ENCODE assay signal across 8 mouse cellular contexts in genomic region chr7:107664063-107665056, GRCm38 (mm10). TPM values are rescaled to one million over a fixed set of nuclear protein-coding genes. Genes with fewer than 3 reads are reported as not detected.
A peak's percentile ranks its signal among the peaks of the same experiment; 100 is the strongest.
DNase-seq lines count a peak whose midpoint lies in the region; ATAC-seq and TF ChIP-seq lines count a peak whose summit lies in the region.
"Had no signal": no experiment of that assay in that cellular context is flagged by ENCODE, and none has a peak within 500 bp of the region (broad histone marks: within the 10 kb centered on the region; RNA-seq: fewer than 3 reads in every experiment).

No protein-coding gene starts in this region.

- 15% methylated on average over 8 of the region's 8 CpGs for WGBS in intestine, postnatal 0 days
- 25% methylated on average over 8 of the region's 8 CpGs for WGBS in lung, embryonic 15.5 days

- POLR2A ChIA-PET in Patski (lab: Charles Lee): no interaction called here

- peak; percentile 7 for DNase-seq in Patski (ENCODE audit: low read depth, low spot score)
- DNase-seq in embryo, embryonic 11 days: peak; percentile 31
- DNase-seq in heart, adult 8-10 months (ENCODE audit: low spot score): peak; percentile 22
- DNase-seq in splenic B cell, adult 2 months (ENCODE audit: low read depth, low spot score): peak; percentile 44
- no peak for DNase-seq in layer of hippocampus, postnatal 25 days (ENCODE audit: extremely low spot score in 1 of 2, low spot score in 1 of 2)

- H3K36me3 ChIP-seq in intestine, postnatal 0 days (ENCODE audit: control insufficient read depth, insufficient read depth): no peaks in the 10 kb centered on the region
- H3K36me3 ChIP-seq in lung, embryonic 15.5 days: no peaks in the 10 kb centered on the region
- no peaks in the 10 kb centered on the region for H3K36me3 ChIP-seq in splenic B cell, adult 2 months (ENCODE audit: control insufficient read depth, insufficient read depth, low read length, poor library complexity, severe bottlenecking)

- H3K27me3 ChIP-seq in Patski: no peaks in the 10 kb centered on the region
- no peaks in the 10 kb centered on the region for H3K27me3 ChIP-seq in intestine, postnatal 0 days (replicated peaks; ENCODE audit: control insufficient read depth, insufficient read depth, low read length)
- H3K27me3 ChIP-seq in lung, embryonic 15.5 days: no peaks in the 10 kb centered on the region
- H3K27me3 ChIP-seq in splenic B cell, adult 2 months (ENCODE audit: control insufficient read depth, insufficient read depth, low read length, poor library complexity, severe bottlenecking): no peaks in the 10 kb centered on the region

- H3K4me3 ChIP-seq in intestine, postnatal 0 days (ENCODE audit: low read depth, low read length): no peak overlapping the region
- peak overlapping the region; percentile 1; the same call in 1 of the 2 replicates for H3K4me3 ChIP-seq in lung, embryonic 15.5 days

- in situ Hi-C loops in Patski (cut with MboI; ENCODE audit: low pct_unique_long_range_greater_than_20kb): loop anchor here (5.0 kb wide), 1 partner anchor 73 kb away; no protein-coding TSS in a partner anchor

- peak overlapping the region; percentile 78 for H3K4me2 ChIP-seq in intestine, postnatal 0 days (replicated peaks; ENCODE audit: low read depth)
- peak overlapping the region; percentile 53 for H3K4me2 ChIP-seq in lung, embryonic 15.5 days

- H3K4me1 ChIP-seq in intestine, postnatal 0 days (replicated peaks; ENCODE audit: control insufficient read depth, insufficient read depth, low read length): peaks cover 17% of the 10 kb centered on the region
- peaks cover 52% of the 10 kb centered on the region for H3K4me1 ChIP-seq in lung, embryonic 15.5 days

- H3K27ac ChIP-seq in intestine, postnatal 0 days (ENCODE audit: low read depth, low read length): peak overlapping the region; percentile 92
- peak overlapping the region; percentile 88 for H3K27ac ChIP-seq in lung, embryonic 15.5 days

- no peak for TF ChIP-seq CTCF in Patski (IDR thresholded peaks at IDR 0.05)
- peak; percentile 4; the same call in 1 of the 2 replicates for TF ChIP-seq CTCF in intestine, postnatal 0 days (IDR thresholded peaks at IDR 0.05; ENCODE audit: low read depth)

- no peaks in the 10 kb centered on the region for H3K9me3 ChIP-seq in intestine, postnatal 0 days (ENCODE audit: control insufficient read depth)
- no peaks in the 10 kb centered on the region for H3K9me3 ChIP-seq in lung, embryonic 15.5 days

- CTCF ChIA-PET in Patski (lab: Charles Lee): interaction anchor here (1.7 kb wide), 1 partner anchor 85 kb away, joined by 4 read pairs; no protein-coding TSS in a partner anchor

- H3K9ac ChIP-seq in intestine, postnatal 0 days (ENCODE audit: low read depth, low read length): peak overlapping the region; percentile 51
- peak overlapping the region; percentile 26; the same call in 1 of the 2 replicates for H3K9ac ChIP-seq in lung, embryonic 15.5 days

- peak; percentile 66 for ATAC-seq in Patski
- peak; percentile 92 for ATAC-seq in intestine, postnatal 0 days
- ATAC-seq in lung, embryonic 15.5 days (ENCODE audit: borderline replicate concordance, extremely low read depth, low FRiP score, low TSS enrichment): peak; percentile 44

RNA-seq across cellular contexts. Expression of gene 5330417H12Rik, which starts 39.4 kb away (rescaled TPM):
- polyA plus RNA-seq in Patski (2021): not detected
- not detected for total RNA-seq in heart, adult 8-10 months (2022)
- not detected in 2 replicates for polyA plus RNA-seq in intestine, postnatal 0 days (2015; fragmentation: Nextera tagmentation; extraction: Ambion mirVana)
- polyA plus RNA-seq in lung, embryonic 15.5 days (2015; fragmentation: Nextera tagmentation; extraction: Ambion mirVana): not detected in 2 replicates
- not detected for total RNA-seq in layer of hippocampus, postnatal 25 days (2021)
- total RNA-seq: gastrocnemius, postnatal 4 days had no signal

Comparison
In these comparisons a context has a peak if more than half of its experiments do, and no peak if none do; other contexts are left out.
1. DNase-seq: peak in Patski (single experiment), embryo, embryonic 11 days (single experiment), heart, adult 8-10 months (single experiment) and splenic B cell, adult 2 months (single experiment); none in layer of hippocampus, postnatal 25 days (0 of 2).
2. Peak in every context shown above with its lines, with median percentiles within 50 percentile points of each other: ATAC-seq.